Mouse (Mus musculus) megakaryocyte, adult 5-6 weeks (primary cell): ENCODE results near the gene Zfp658. TPM values are rescaled to one million over a fixed set of nuclear protein-coding genes. Genes with fewer than 3 reads are reported as not detected.
A peak's percentile ranks its signal among the peaks of the same experiment; 100 is the strongest.

Source experiments
- ATAC-seq: 2 replicates; pipeline ENCODE4 v1.8.0; 2016; ENCODE audit warnings: mild to moderate bottlenecking, inconsistent platforms; ENCODE audit not compliant: poor library complexity, severe bottlenecking
- total RNA-seq, 2 experiments: library from RNA; stranded (forward) in 1 of 2; stranded (reverse) in 1 of 2; fragments of 153-499, 151-499 nt in 1 of 2; fragments of 221-1000, 200-1000 nt in 1 of 2; gene quantifications; 2 replicates each; pipeline versions ENCODE4 v1.2.3 to v1.2.4; 2015 to 2017

The Zfp658 gene
- total RNA-seq, 2 experiments from 2014 or later, result 6.9 to 8.1 TPM

GRCm38 (mm10) chr7:43579440-43580171, 17.6 kb downstream of the Zfp658 start, which contains the start of gene Zfp719:
Gene Zfp719 (plus strand): TSS chr7:43579610.
- ATAC-seq, result peak; percentile 96

- no peak for ATAC-seq
Observed at GRCm38 (mm10) chr7:43580526-43580925, 18.5 kb downstream of the Zfp658 start.

DNA sequence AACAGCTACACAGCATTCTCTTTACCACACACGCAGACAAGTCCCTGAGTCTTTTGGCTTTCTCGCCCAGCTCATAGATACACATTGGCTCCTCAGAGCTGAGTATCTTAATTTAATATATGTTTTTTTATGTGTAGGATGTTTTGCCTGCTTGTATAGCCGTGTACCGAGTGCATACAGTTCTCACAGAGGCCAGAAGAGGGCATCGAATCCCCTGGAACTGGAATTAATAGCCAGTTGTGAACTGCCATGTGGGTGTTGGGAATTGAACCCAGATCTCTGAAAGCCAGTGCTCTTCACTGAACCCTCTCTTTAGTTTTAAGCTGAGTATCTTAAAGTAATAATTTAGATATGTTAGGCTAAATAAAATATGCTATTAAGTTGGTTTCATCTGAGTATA, 22.7 kb downstream of the Zfp658 start:
- no peak for ATAC-seq

- ATAC-seq, result no peak
Observed at GRCm38 (mm10) chr7:43601884-43602283, 39.8 kb downstream of the Zfp658 start.

- peak; percentile 60 for ATAC-seq
Observed at GRCm38 (mm10) chr7:43606896-43607742, 45.1 kb downstream of the Zfp658 start, which contains the start of gene Zfp819. Gene Zfp819 (plus strand): TSS chr7:43607169.

- peak; percentile 89 for ATAC-seq
Observed at GRCm38 (mm10) chr7:43607743-43608287, 45.8 kb downstream of the Zfp658 start.

DNA sequence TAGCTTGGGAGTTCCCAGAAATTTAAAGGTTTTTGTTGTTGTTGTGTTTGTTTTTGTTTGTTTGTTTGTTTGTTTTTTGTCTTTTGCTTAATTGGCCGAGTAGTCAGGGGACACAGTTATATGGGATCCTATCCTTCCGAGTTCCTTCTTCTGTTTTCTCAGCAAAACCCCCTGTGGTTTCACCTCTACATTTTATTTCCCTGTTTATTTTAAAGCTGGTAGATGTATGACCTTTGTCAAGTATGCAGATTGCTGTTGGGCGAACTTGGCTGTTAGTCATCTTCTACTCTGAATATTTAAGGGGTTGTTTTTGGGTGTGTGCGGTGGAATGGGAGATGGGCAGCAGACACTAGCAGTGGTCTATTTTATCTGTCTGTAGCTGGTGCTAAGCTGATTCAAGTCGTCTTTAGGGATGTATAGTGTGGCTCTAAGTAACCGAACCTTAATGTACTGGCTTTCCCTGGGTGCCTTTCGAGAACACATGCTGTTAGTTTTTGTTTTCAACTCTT, 46.3 kb downstream of the Zfp658 start:
- peak; percentile 19; the same call in 1 of the 2 replicates for ATAC-seq

GRCm38 (mm10) chr7:43613816-43614551, 51.9 kb downstream of the Zfp658 start:
- ATAC-seq, result peak; percentile 87

DNA sequence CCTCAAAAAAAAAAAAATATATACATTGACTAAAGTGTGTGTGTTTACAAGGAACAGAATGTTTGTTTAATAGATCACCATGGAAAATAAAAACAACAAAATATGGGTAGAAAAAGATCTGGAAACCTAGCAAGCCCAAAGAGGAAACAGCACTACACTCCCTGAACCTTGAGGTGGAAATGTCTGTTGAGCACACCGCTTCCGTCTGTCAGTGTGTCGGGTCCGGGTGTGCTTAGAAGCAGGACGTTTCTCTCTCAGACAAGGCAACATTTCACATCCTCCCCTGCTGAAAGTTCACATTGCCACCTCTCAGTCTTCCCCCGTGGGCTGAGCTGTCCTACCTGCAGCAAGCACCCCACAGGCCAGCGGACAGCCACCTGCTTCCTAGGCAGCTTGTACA, 60.9 kb downstream of the Zfp658 start:
- peak; percentile 43; the same call in 1 of the 2 replicates for ATAC-seq

DNA sequence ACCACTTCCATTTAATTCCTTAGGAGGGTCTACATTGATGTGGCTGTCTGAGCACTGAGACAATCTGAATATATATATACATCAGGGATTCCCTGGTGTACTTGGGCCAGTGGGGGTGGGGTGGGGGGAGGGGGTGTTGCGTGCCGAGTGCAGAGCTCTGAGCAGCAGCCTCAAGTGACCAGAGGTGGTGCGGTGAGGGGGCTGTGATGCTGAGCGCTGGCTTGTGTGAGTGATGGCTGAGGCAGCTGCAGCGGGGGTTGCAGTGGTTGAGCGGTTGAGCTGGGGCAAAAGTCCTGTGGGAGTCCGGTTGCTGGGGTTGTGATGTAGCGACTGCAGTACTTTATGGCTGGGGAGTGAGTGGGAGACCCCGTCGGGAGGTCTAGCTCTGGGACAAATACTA, 61.8 kb downstream of the Zfp658 start:
- no peak for ATAC-seq

Other genes with a start within 250 kb of the Zfp658 start
- 19.6 and 23.7 TPM in 2 replicates for gene Zfp715, start 249.0 kb upstream of the Zfp658 start, total RNA-seq (2015)
- gene Zfp715, start 249.0 kb upstream of the Zfp658 start, total RNA-seq (2017), result 15.9 and 23.5 TPM in 2 replicates
- gene Siglecf, start 210.9 kb upstream of the Zfp658 start, total RNA-seq (2015), result 9.6 and 9.9 TPM in 2 replicates
- gene Siglecf, start 210.9 kb upstream of the Zfp658 start, total RNA-seq (2017), result 6.5 and 8.7 TPM in 2 replicates
- gene Siglecg, start 154.1 kb upstream of the Zfp658 start, total RNA-seq (2015), result 13.9 and 14.7 TPM in 2 replicates
- gene Siglecg, start 154.1 kb upstream of the Zfp658 start, total RNA-seq (2017), result 11.1 and 12.3 TPM in 2 replicates
- not detected in 2 replicates for gene Lim2, start 134.6 kb upstream of the Zfp658 start, total RNA-seq (2015)
- gene Lim2, start 134.6 kb upstream of the Zfp658 start, total RNA-seq (2017), result not detected in 2 replicates
- 41.6 and 53.1 TPM in 2 replicates for gene Nkg7, start 125.2 kb upstream of the Zfp658 start, total RNA-seq (2015)
- 13.1 and 23.4 TPM in 2 replicates for gene Nkg7, start 125.2 kb upstream of the Zfp658 start, total RNA-seq (2017)
- not detected in 2 replicates for gene Cldnd2, start 121.5 kb upstream of the Zfp658 start, total RNA-seq (2015)
- gene Cldnd2, start 121.5 kb upstream of the Zfp658 start, total RNA-seq (2017), result not detected in 2 replicates
- 128 and 130 TPM in 2 replicates for gene Etfb, start 118.2 kb upstream of the Zfp658 start, total RNA-seq (2015)
- 201 and 203 TPM in 2 replicates for gene Etfb, start 118.2 kb upstream of the Zfp658 start, total RNA-seq (2017)
- not detected in 2 replicates for gene Gm45233, start 118.1 kb upstream of the Zfp658 start, total RNA-seq (2015)
- 1.8 and 3.1 TPM in 2 replicates for gene Gm45233, start 118.1 kb upstream of the Zfp658 start, total RNA-seq (2017)
- 2.9 and 3.1 TPM in 2 replicates for gene Vsig10l, start 99.1 kb upstream of the Zfp658 start, total RNA-seq (2015)
- 2.7 and 4.5 TPM in 2 replicates for gene Vsig10l, start 99.1 kb upstream of the Zfp658 start, total RNA-seq (2017)
- not detected in 2 replicates for gene Iglon5, start 72.2 kb upstream of the Zfp658 start, total RNA-seq (2015)
- not detected in 2 replicates for gene Iglon5, start 72.2 kb upstream of the Zfp658 start, total RNA-seq (2017)
- gene 4931406B18Rik, start 56.3 kb upstream of the Zfp658 start, total RNA-seq (2015), result not detected in 2 replicates
- not detected in 2 replicates for gene 4931406B18Rik, start 56.3 kb upstream of the Zfp658 start, total RNA-seq (2017)
- gene Cd33, start 17.8 kb upstream of the Zfp658 start, total RNA-seq (2015), result 80.0 and 80.1 TPM in 2 replicates
- gene Cd33, start 17.8 kb upstream of the Zfp658 start, total RNA-seq (2017), result 36.3 and 48.1 TPM in 2 replicates
- 7.1 and 13.3 TPM in 2 replicates for gene Zfp719, start 17.4 kb downstream of the Zfp658 start, total RNA-seq (2015)
- gene Zfp719, start 17.4 kb downstream of the Zfp658 start, total RNA-seq (2017), result 6.9 and 9.3 TPM in 2 replicates
- not detected in 2 replicates for gene Zfp819, start 44.9 kb downstream of the Zfp658 start, total RNA-seq (2015)
- gene Zfp819, start 44.9 kb downstream of the Zfp658 start, total RNA-seq (2017), result not detected in 2 replicates
- not detected in 2 replicates for gene Ceacam18, start 72.5 kb downstream of the Zfp658 start, total RNA-seq (2015)
- not detected in 2 replicates for gene Ceacam18, start 72.5 kb downstream of the Zfp658 start, total RNA-seq (2017)
- gene Siglece, start 97.9 kb downstream of the Zfp658 start, total RNA-seq (2015), result 41.6 and 46.2 TPM in 2 replicates
- 22.1 and 29.7 TPM in 2 replicates for gene Siglece, start 97.9 kb downstream of the Zfp658 start, total RNA-seq (2017)
- gene Ctu1, start 109.8 kb downstream of the Zfp658 start, total RNA-seq (2015), result 4.7 and 5.3 TPM in 2 replicates
- gene Ctu1, start 109.8 kb downstream of the Zfp658 start, total RNA-seq (2017), result 3.7 and 3.9 TPM in 2 replicates
- gene Klk14, start 128.2 kb downstream of the Zfp658 start, total RNA-seq (2015), result not detected in 2 replicates
- gene Klk14, start 128.2 kb downstream of the Zfp658 start, total RNA-seq (2017), result not detected in 2 replicates
- not detected in 2 replicates for gene Klk13, start 150.3 kb downstream of the Zfp658 start, total RNA-seq (2015)
- gene Klk13, start 150.3 kb downstream of the Zfp658 start, total RNA-seq (2017), result not detected in 2 replicates
- not detected in 2 replicates for gene Klk12, start 206.6 kb downstream of the Zfp658 start, total RNA-seq (2015)
- not detected in 2 replicates for gene Klk12, start 206.6 kb downstream of the Zfp658 start, total RNA-seq (2017)
- gene Klk11, start 212.3 kb downstream of the Zfp658 start, total RNA-seq (2015), result not detected in 2 replicates
- not detected in 2 replicates for gene Klk11, start 212.3 kb downstream of the Zfp658 start, total RNA-seq (2017)
- not detected in 2 replicates for gene Klk10, start 218.8 kb downstream of the Zfp658 start, total RNA-seq (2015)
- gene Klk10, start 218.8 kb downstream of the Zfp658 start, total RNA-seq (2017), result not detected in 2 replicates
- gene Klk9, start 229.6 kb downstream of the Zfp658 start, total RNA-seq (2015), result not detected in 2 replicates
- gene Klk9, start 229.6 kb downstream of the Zfp658 start, total RNA-seq (2017), result not detected in 2 replicates
- gene Klk8, start 235.3 kb downstream of the Zfp658 start, total RNA-seq (2015), result 10.4 and 13.7 TPM in 2 replicates
- gene Klk8, start 235.3 kb downstream of the Zfp658 start, total RNA-seq (2017), result 5.0 and 10.2 TPM in 2 replicates
- not detected in 2 replicates for gene Klk7, start 249.0 kb downstream of the Zfp658 start, total RNA-seq (2015)
- not detected in 2 replicates for gene Klk7, start 249.0 kb downstream of the Zfp658 start, total RNA-seq (2017)